8 mouse cellular contexts compared by ENCODE assay signal in the genomic region with DNA sequence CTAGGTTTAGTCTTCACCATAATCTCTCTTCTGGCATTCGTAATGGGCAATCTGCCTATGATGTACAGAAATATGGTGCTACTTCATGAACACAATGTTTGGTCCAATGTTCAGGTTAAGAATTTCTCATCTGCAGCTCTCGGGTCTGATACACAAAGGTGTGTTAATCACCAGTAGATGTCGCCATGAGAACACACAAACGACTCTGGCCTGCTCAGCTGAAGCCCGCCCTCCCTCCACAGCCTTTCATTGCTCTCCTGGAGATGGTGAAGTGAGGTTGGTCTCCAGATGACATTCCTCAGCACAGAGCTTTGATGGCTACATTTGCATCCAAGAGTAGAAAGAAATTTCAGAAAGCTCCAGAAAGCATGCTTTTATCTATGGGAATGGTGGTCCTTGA.
DNase-seq lines count a peak whose midpoint lies in the region; ATAC-seq and TF ChIP-seq lines count a peak whose summit lies in the region.

No protein-coding gene starts in this region.

- peak; percentile 16 to 23 for DNase-seq in cerebellum, adult 18-20 months
- DNase-seq in cerebellum, adult 11 months: no peak
- no peak for DNase-seq in urinary bladder, postnatal 36 days (ENCODE audit: low spot score in 2 of 2)

- H3K9ac ChIP-seq in hindbrain, embryonic 12.5 days: no peak overlapping the region
- H3K9ac ChIP-seq in limb, embryonic 12.5 days (replicated peaks): no peak overlapping the region
- H3K9ac ChIP-seq in neural tube, embryonic 12.5 days: no peak overlapping the region

- peak; percentile 95 for ATAC-seq in hindbrain, embryonic 12.5 days (ENCODE audit: low FRiP score)
- ATAC-seq in limb, embryonic 12.5 days (ENCODE audit: insufficient number of reproducible peaks, insufficient read depth, low FRiP score, low TSS enrichment, low read depth): peak; percentile 70
- ATAC-seq in neural tube, embryonic 12.5 days (ENCODE audit: low FRiP score, low read depth): peak; percentile 85

- no peak overlapping the region for H3K27ac ChIP-seq in cortical plate, adult 2 months (ENCODE audit: insufficient read depth, low read length)
- H3K27ac ChIP-seq in hindbrain, embryonic 12.5 days: no peak overlapping the region
- no peak overlapping the region for H3K27ac ChIP-seq in limb, embryonic 12.5 days
- H3K27ac ChIP-seq in neural tube, embryonic 12.5 days: no peak overlapping the region

- no peak overlapping the region for H3K4me2 ChIP-seq in hindbrain, embryonic 12.5 days (replicated peaks)
- no peak overlapping the region for H3K4me2 ChIP-seq in limb, embryonic 12.5 days
- H3K4me2 ChIP-seq in neural tube, embryonic 12.5 days (replicated peaks): no peak overlapping the region

- 11% methylated on average over 5 of the region's 5 CpGs for WGBS in hindbrain, embryonic 12.5 days
- WGBS in limb, embryonic 12.5 days: 7% methylated on average over 5 of the region's 5 CpGs
- 12% methylated on average over 5 of the region's 5 CpGs for WGBS in neural tube, embryonic 12.5 days

- peak; percentile 24 for TF ChIP-seq CTCF in E14TG2a.4 (conservative IDR thresholded peaks at IDR 0.05; ENCODE audit: low read length)
- peak; percentile 94 for TF ChIP-seq CTCF in cortical plate, adult 2 months (IDR thresholded peaks at IDR 0.05; ENCODE audit: extremely low read depth, insufficient read depth, low read length)

- no peak for TF ChIP-seq POLR2A in cortical plate, adult 2 months (IDR thresholded peaks at IDR 0.05; ENCODE audit: extremely low read depth, insufficient read depth, low read length)

- H3K27me3 ChIP-seq in E14TG2a.4 (ENCODE audit: insufficient read depth, low read length): 0 out of 2 replicates have a peak, but pooled peaks cover 4% of the 10 kb centered on the region
- peaks cover 8% of the 10 kb centered on the region; the same call in 1 of the 2 replicates for H3K27me3 ChIP-seq in hindbrain, embryonic 12.5 days
- H3K27me3 ChIP-seq in limb, embryonic 12.5 days: no peaks in the 10 kb centered on the region
- H3K27me3 ChIP-seq in neural tube, embryonic 12.5 days (replicated peaks): no peaks in the 10 kb centered on the region

- H3K36me3 ChIP-seq in E14TG2a.4 (ENCODE audit: insufficient read depth, low read length): no peaks in the 10 kb centered on the region
- H3K36me3 ChIP-seq in hindbrain, embryonic 12.5 days: no peaks in the 10 kb centered on the region
- no peaks in the 10 kb centered on the region for H3K36me3 ChIP-seq in limb, embryonic 12.5 days
- H3K36me3 ChIP-seq in neural tube, embryonic 12.5 days: no peaks in the 10 kb centered on the region

- H3K4me3 ChIP-seq in E14TG2a.4 (replicated peaks; ENCODE audit: low read length): no peak overlapping the region
- H3K4me3 ChIP-seq in cortical plate, adult 2 months (ENCODE audit: insufficient read depth, low read length): no peak overlapping the region
- no peak overlapping the region for H3K4me3 ChIP-seq in hindbrain, embryonic 12.5 days
- no peak overlapping the region for H3K4me3 ChIP-seq in limb, embryonic 12.5 days (replicated peaks)
- H3K4me3 ChIP-seq in neural tube, embryonic 12.5 days: no peak overlapping the region

- peaks cover 6% of the 10 kb centered on the region; the same call in 1 of the 2 replicates for H3K4me1 ChIP-seq in E14TG2a.4 (replicated peaks; ENCODE audit: low read depth, low read length)
- no peaks in the 10 kb centered on the region for H3K4me1 ChIP-seq in cortical plate, adult 2 months (ENCODE audit: control insufficient read depth, insufficient read depth, low read length)
- H3K4me1 ChIP-seq in hindbrain, embryonic 12.5 days: peaks cover 10% of the 10 kb centered on the region
- peaks cover 39% of the 10 kb centered on the region for H3K4me1 ChIP-seq in limb, embryonic 12.5 days (replicated peaks)
- peaks cover 13% of the 10 kb centered on the region for H3K4me1 ChIP-seq in neural tube, embryonic 12.5 days

- no peaks in the 10 kb centered on the region for H3K9me3 ChIP-seq in E14TG2a.4 (ENCODE audit: low read length)
- H3K9me3 ChIP-seq in hindbrain, embryonic 12.5 days (replicated peaks): no peaks in the 10 kb centered on the region
- H3K9me3 ChIP-seq in limb, embryonic 12.5 days: no peaks in the 10 kb centered on the region
- H3K9me3 ChIP-seq in neural tube, embryonic 12.5 days: no peaks in the 10 kb centered on the region

Comparison
In these comparisons a context has a peak if more than half of its experiments do, and no peak if none do; other contexts are left out.
1. DNase-seq: peak in cerebellum, adult 18-20 months (2 of 2); none in cerebellum, adult 11 months (single experiment) and urinary bladder, postnatal 36 days (0 of 2).
2. Peak in every context shown above with its lines, with median percentiles within 50 percentile points of each other: ATAC-seq.